Mouse (Mus musculus) stomach, postnatal 0 days (tissue): Measurements from ENCODE around the gene Bach2. TPM values are rescaled to one million over a fixed set of nuclear protein-coding genes. Genes with fewer than 3 reads are reported as not detected.

Source experiments
- ATAC-seq: fragments of 200-750 bp; cut with Nextera tagmentation; 2 replicates; pipeline ENCODE4 v1.8.0; 2017; ENCODE audit not compliant: low FRiP score, low TSS enrichment
- DNase-seq: peaks from one replicate; pipeline ENCODE4 v3.0.0-alpha.2; 2016; ENCODE audit warnings: low spot score
- H3K27ac ChIP-seq: fragments of 300-500 bp; sonication (generic); replicated peaks from 2 replicates; pipeline ENCODE4 v1.5.1; 2014; ENCODE audit warnings: mild to moderate bottlenecking, control low read depth
- H3K27me3 ChIP-seq: fragments of 300-500 bp; sonication (generic); 2 replicates; pipeline ENCODE4 v1.6.1; 2014; ENCODE audit warnings: low read length; ENCODE audit not compliant: control insufficient read depth, insufficient read depth
- H3K36me3 ChIP-seq: fragments of 300-500 bp; sonication (generic); 2 replicates; pipeline ENCODE4 v1.6.1; 2014; ENCODE audit warnings: low read length, mixed read lengths; ENCODE audit not compliant: control insufficient read depth, insufficient read depth
- H3K4me1 ChIP-seq: fragments of 300-500 bp; sonication (generic); replicated peaks from 2 replicates; pipeline ENCODE4 v1.6.1; 2014; ENCODE audit warnings: antibody characterized with exemption; ENCODE audit not compliant: control insufficient read depth, insufficient read depth
- H3K4me2 ChIP-seq: fragments of 300-500 bp; sonication (generic); replicated peaks from 2 replicates; pipeline ENCODE4 v1.6.1; 2014; ENCODE audit warnings: low read depth, mild to moderate bottlenecking, control low read depth, moderate library complexity
- H3K4me3 ChIP-seq: fragments of 300-500 bp; sonication (generic); 2 replicates; pipeline ENCODE4 v1.5.1; 2014; ENCODE audit warnings: low read depth, low read length, control low read depth
- H3K9ac ChIP-seq: fragments of 300-500 bp; sonication (generic); 2 replicates; pipeline ENCODE4 v1.6.1; 2014; ENCODE audit warnings: mild to moderate bottlenecking, low read length, control low read depth, mixed read lengths
- H3K9me3 ChIP-seq: fragments of 300-500 bp; sonication (generic); 2 replicates; pipeline ENCODE4 v1.6.1; 2016; ENCODE audit warnings: low read length; ENCODE audit not compliant: control insufficient read depth
- CTCF ChIP-seq: IDR thresholded peaks from 2 replicates; pipeline ENCODE4 v1.5.1; 2016; ENCODE audit warnings: antibody characterized with exemption, low read depth, mild to moderate bottlenecking, moderate library complexity
- EP300 ChIP-seq: optimal IDR thresholded peaks from 2 replicates; pipeline ENCODE3; 2016; ENCODE audit warnings: antibody characterized with exemption
- WGBS: fragments of 180-500 bp; shearing (Covaris S2); extraction: QIAGEN DNeasy Blood & Tissue Kit; methylation state at CpG from one replicate; pipeline ENCODE4 v1.1.7; 2014; 5-methylcytosine and 5-hydroxymethylcytosine counted together
- polyA plus RNA-seq: library from polyadenylated mRNA; unstranded; fragments of >200 nt; fragmentation: Nextera tagmentation; extraction: Ambion mirVana; gene quantifications from 2 replicates; pipeline ENCODE4 v1.2.1, GENCODE M21; 2015

Gene Bach2
- polyA plus RNA-seq, 1 experiment from 2014 or later = 1.9 TPM

DNA sequence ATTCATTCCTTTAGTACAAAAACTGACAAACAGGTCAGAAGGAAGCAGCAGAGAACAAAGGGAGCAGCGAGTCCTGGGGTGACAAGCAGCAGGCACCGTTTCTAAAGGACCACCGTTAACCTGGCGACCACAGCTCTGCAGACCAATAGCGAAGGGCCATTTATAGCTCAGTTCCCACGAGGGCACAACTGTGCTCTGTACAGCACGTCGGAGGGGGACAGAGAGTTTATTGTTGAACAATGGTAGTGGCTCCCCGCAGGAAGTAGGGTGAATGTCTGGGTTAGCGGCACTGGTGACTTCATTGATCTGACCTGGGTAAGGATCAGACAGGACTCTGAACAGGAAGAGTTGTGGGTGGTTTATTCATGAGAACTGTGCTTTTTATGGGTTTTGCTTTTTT lies 112.6 kb downstream of the Bach2 start:
- H3K9ac ChIP-seq = no peak overlapping the region
- no peak overlapping the region for H3K27ac ChIP-seq

DNA sequence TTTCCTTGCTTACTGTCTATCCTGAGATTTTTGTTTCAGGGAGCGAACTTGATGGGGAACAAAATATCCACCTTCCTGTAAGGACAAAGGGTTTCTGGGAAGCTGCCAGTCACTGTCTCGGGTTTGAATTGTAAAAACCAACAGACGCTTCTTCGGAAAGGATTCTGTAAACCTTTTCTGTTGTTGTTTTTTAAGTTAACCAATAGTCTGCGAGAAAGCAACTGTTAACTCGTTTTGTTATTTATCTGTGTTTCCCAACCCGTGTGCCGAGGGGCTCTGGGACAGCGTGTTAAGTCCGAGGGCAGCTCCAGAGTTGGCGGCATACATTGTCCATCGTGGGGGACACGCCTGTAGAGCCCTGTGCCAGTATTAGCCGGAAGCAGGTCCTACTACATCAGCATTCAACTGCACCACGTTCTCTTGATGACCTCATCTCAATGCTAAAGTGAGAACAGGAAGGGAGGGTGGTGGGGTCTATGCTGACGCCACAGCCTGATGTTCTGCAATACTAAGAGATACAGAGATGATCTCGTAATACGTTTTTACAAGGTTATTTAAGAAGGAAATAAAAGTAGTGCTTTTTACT lies 113.2 kb downstream of the Bach2 start:
- H3K9me3 ChIP-seq = no peaks in the 10 kb centered on the region

More for the DNA sequence above, 112.6 kb downstream of the Bach2 start:
- Histone ChIP-seq H3K4me1 (peaks cover 4% of the 10 kb centered on the region; the same call in 1 of the 2 replicates), H3K27me3 (no peaks in the 10 kb centered on the region), H3K36me3 (no peaks in the 10 kb centered on the region), H3K4me3 (no peak overlapping the region), H3K9me3 (no peaks in the 10 kb centered on the region), H3K4me2 (no peak overlapping the region)
- no peak for TF ChIP-seq CTCF
- no peak for TF ChIP-seq EP300
- WGBS = 69% methylated on average over 10 of the region's 10 CpGs
- no peak for ATAC-seq
- no peak for DNase-seq

DNA sequence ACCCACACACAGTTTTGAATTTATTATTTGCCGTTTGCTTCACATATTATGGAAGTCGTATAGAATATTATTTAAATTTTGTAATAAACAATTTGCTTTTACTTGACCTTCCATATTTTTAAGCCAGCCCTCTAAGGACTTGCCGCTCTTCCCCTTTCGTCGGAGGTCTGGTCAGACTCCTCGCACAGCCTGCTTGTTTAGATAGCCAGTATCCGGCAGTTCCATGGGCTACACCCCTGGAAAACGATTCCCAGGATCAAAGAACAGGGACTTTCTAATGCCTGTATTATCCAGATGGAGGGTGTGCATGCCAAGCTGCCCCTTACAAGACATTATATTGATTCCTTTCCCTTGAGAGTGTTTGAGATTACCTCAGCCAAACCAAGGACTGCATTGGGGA lies 113.8 kb downstream of the Bach2 start:
- no peak for TF ChIP-seq EP300
- no peak for TF ChIP-seq CTCF
- H3K36me3 ChIP-seq = no peaks in the 10 kb centered on the region
- DNase-seq = no peak
- no peak overlapping the region for H3K4me3 ChIP-seq
- no peak overlapping the region for H3K9ac ChIP-seq
- no peak overlapping the region for H3K4me2 ChIP-seq
- peaks cover 4% of the 10 kb centered on the region; the same call in 1 of the 2 replicates for H3K4me1 ChIP-seq
- H3K27ac ChIP-seq = 0 out of 2 replicates have a peak overlapping the region, but pooled peaks have one; percentile 30
- H3K9me3 ChIP-seq = no peaks in the 10 kb centered on the region
- ATAC-seq = no peak
- no peaks in the 10 kb centered on the region for H3K27me3 ChIP-seq
- 25% methylated on average over 8 of the region's 8 CpGs for WGBS

More for the DNA sequence above, 113.2 kb downstream of the Bach2 start:
- Histone ChIP-seq H3K4me2 (no peak overlapping the region), H3K36me3 (no peaks in the 10 kb centered on the region), H3K9ac (no peak overlapping the region), H3K27me3 (no peaks in the 10 kb centered on the region), H3K4me3 (no peak overlapping the region), H3K4me1 (peaks cover 4% of the 10 kb centered on the region; the same call in 1 of the 2 replicates), H3K27ac (no peak overlapping the region)
- no peak for TF ChIP-seq CTCF
- no peak for TF ChIP-seq EP300
- whole genome bisulfite sequencing = 70% methylated on average over 18 of the region's 18 CpGs
- ATAC-seq (peak; percentile 40; the same call in 1 of the 2 replicates), DNase-seq (no peak)

DNA sequence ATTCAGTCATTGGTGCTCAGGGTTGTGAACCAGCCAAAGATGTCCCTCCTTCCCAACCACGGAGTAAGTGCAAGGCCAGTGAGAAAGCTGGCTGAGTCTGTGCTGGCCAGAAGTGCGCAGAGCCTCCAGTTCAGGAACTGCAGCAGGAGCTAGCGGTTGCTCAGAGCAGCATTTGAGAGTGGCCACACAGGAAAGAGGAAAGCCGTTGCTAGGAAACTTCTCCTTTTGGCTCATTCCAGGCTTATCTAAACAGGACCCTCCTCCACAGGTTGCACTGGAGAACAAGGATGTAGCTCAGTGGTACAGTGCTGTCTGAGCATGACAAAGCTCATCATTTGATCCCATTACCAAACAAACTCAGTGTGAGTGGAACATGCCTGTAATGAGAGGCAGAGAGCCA lies 114.2 kb downstream of the Bach2 start:
- 28% methylated on average over 4 of the region's 4 CpGs for WGBS
- Histone ChIP-seq H3K27me3 (no peaks in the 10 kb centered on the region), H3K4me1 (peaks cover 4% of the 10 kb centered on the region; the same call in 1 of the 2 replicates), H3K9me3 (no peaks in the 10 kb centered on the region), H3K9ac (no peak overlapping the region), H3K36me3 (no peaks in the 10 kb centered on the region), H3K27ac (0 out of 2 replicates have a peak overlapping the region, but pooled peaks have one; percentile 30), H3K4me2 (no peak overlapping the region), H3K4me3 (no peak overlapping the region)
- TF ChIP-seq CTCF (no peak), EP300 (no peak)
- DNase-seq (no peak), ATAC-seq (peak; percentile 29; the same call in 1 of the 2 replicates)

DNA sequence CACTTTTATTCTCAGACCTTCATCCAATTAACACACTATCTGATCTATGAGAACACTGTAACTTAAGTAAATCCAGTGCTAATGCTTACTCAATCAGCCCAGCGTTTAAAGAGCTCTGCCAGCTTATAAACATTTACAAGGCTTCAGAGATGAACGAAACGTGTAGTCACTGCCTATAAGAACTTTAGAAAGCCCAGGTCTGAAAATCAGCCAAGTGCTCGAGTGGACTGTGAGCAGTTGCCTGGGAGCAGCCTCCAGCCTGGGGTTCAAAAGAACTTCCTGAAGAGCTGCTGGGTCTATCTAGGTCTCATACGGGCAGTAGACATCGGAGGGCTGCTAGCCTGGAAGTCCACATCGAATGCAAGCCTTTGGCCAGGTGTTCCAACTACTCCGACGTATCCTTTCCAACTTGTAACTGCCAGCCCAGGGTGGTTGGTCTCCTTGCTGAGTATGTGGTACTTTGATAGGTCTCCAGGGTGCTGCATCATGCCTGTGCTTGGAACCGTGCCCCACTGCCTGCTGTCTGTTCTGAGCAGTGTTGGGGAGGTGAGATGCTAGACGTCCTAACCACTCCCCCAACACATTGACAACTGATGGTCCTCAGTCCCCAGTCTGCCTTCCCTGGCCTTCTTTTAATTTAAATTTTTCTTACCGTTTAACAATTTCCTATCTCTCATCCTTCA lies 117.5 kb downstream of the Bach2 start:
- Histone ChIP-seq H3K27ac (no peak overlapping the region), H3K4me3 (no peak overlapping the region), H3K4me2 (no peak overlapping the region), H3K4me1 (peaks cover 4% of the 10 kb centered on the region; the same call in 1 of the 2 replicates), H3K9ac (no peak overlapping the region), H3K36me3 (no peaks in the 10 kb centered on the region), H3K9me3 (no peaks in the 10 kb centered on the region), H3K27me3 (no peaks in the 10 kb centered on the region)
- 46% methylated on average over 12 of the region's 12 CpGs for WGBS
- ATAC-seq (no peak), DNase-seq (no peak)
- TF ChIP-seq CTCF = no peak
- TF ChIP-seq EP300 = no peak

DNA sequence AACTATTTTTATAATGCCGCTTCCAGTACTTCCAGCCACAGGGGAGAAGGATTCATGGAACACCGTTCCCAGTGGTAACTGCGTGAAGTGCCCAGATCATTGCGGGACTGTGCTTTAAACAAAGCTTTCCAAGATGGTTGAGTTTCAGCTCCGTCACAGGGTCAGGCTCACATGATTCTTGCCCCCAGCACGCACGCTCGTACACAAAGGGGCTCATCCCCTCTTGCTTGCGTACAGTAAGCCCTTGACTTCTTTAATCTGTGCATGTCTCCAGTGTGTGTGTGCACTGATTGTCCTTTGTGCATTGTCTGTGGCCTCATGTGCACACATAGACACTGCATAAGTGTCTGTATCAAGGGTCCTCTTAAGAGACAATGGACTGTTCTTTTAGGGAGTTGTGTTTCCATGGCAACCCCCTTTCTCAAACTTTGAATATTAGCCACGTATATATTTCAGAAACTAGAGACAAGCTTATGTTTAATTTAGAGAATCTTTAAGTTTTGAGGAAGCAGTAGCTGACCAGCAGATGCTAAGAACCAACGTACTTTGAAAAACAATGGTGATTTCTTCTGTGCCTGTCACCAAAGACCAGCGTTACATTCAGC lies 119.5 kb downstream of the Bach2 start:
- no peaks in the 10 kb centered on the region for H3K9me3 ChIP-seq
- WGBS = 69% methylated on average over 12 of the region's 12 CpGs
- H3K4me1 ChIP-seq = no peaks in the 10 kb centered on the region
- H3K4me2 ChIP-seq = no peak overlapping the region
- TF ChIP-seq CTCF = no peak
- TF ChIP-seq EP300 = no peak
- no peak overlapping the region for H3K27ac ChIP-seq
- DNase-seq (no peak), ATAC-seq (no peak)
- no peak overlapping the region for H3K4me3 ChIP-seq
- H3K27me3 ChIP-seq = no peaks in the 10 kb centered on the region
- no peak overlapping the region for H3K9ac ChIP-seq
- no peaks in the 10 kb centered on the region for H3K36me3 ChIP-seq
